Mouse (Mus musculus) liver, adult 10 weeks (tissue): Measurements from ENCODE around the gene Slc18b1. TPM values are rescaled to one million over a fixed set of nuclear protein-coding genes. Genes with fewer than 3 reads are reported as not detected.

Experiments
- polyA plus RNA-seq: library from polyadenylated mRNA; stranded (reverse); fragments of 350-450 nt; fragmentation: Illumina TruSeq; extraction: RNeasy Lipid Tissue Mini Kit (QIAGEN cat#74804); gene quantifications from one replicate; pipeline ENCODE4 v1.2.3, GENCODE M21; 2014; ENCODE audit warnings: low read depth, low replicate concordance

Slc18b1 gene
- polyA plus RNA-seq, result 4.2 TPM

GRCm38 (mm10) chr10:23796551-23797503 lies at the start of gene Slc18b1:
TSS of gene Slc18b1 (plus strand) at chr10:23796986.

GRCm38 (mm10) chr10:23787062-23787821 lies 9.5 kb upstream of the Slc18b1 start, which contains the start of gene Rps12:
TSS of gene Rps12 (minus strand) at chr10:23787275.

GRCm38 (mm10) chr10:23851228-23851912 lies 54.6 kb downstream of the Slc18b1 start, which contains the start of gene Vnn3:
TSS of gene Vnn3 (plus strand) at chr10:23851462.

Other genes starting within 250 kb of the Slc18b1 start
- gene Rps12, start 9.7 kb upstream of the Slc18b1 start, polyA plus RNA-seq, result 168 TPM
- 96.8 TPM for gene Vnn3, start 54.5 kb downstream of the Slc18b1 start, polyA plus RNA-seq
- gene Vnn1, start 97.7 kb downstream of the Slc18b1 start, polyA plus RNA-seq, result 114 TPM
- gene Taar1, start 123.4 kb downstream of the Slc18b1 start, polyA plus RNA-seq, result not detected
- not detected for gene Taar2, start 141.6 kb downstream of the Slc18b1 start, polyA plus RNA-seq
- not detected for gene Taar3, start 152.6 kb downstream of the Slc18b1 start, polyA plus RNA-seq
- gene Taar4, start 163.5 kb downstream of the Slc18b1 start, polyA plus RNA-seq, result not detected
- not detected for gene Taar5, start 173.7 kb downstream of the Slc18b1 start, polyA plus RNA-seq
- gene Taar6, start 188.7 kb downstream of the Slc18b1 start, polyA plus RNA-seq, result not detected
- gene Taar7a, start 196.5 kb downstream of the Slc18b1 start, polyA plus RNA-seq, result not detected
- not detected for gene Taar7b, start 203.0 kb downstream of the Slc18b1 start, polyA plus RNA-seq
- gene Taar7d, start 230.2 kb downstream of the Slc18b1 start, polyA plus RNA-seq, result not detected
- not detected for gene Taar7e, start 240.6 kb downstream of the Slc18b1 start, polyA plus RNA-seq